Mouse (Mus musculus) heart, adult 18-20 months (tissue): ENCODE measurements around the gene Tefm. TPM values are rescaled to one million over a fixed set of nuclear protein-coding genes. Genes with fewer than 3 reads are reported as not detected.
"Not testable (repeated sequence)": the region's sequence is repeated elsewhere in the genome, so short reads cannot be mapped to it uniquely, and the experiment has no call there.

ENCODE experiments used
- DNase-seq, 2 experiments: peaks; one replicate each; pipeline ENCODE4 v3.0.0; 2021 to 2022; ENCODE audit warnings: mixed read lengths in 1 of 2
- total RNA-seq, 2 experiments: library from RNA; stranded (reverse); gene quantifications; 2 replicates each; pipeline ENCODE4 v1.2.3; 2021

Tefm gene
- total RNA-seq, 2 experiments from 2014 or later: 28.8 to 29.8 TPM

- DNase-seq: no peak
Measured at GRCm38 (mm10) chr11:80159018-80159417, 17.0 kb upstream of the Tefm start.

GRCm38 (mm10) chr11:80156841-80157240 is 14.9 kb upstream of the Tefm start:
- no peak for DNase-seq

GRCm38 (mm10) chr11:80155961-80156360 is 14.0 kb upstream of the Tefm start:
- DNase-seq: no peak

GRCm38 (mm10) chr11:80155541-80155940 is 13.6 kb upstream of the Tefm start:
- no peak for DNase-seq

- DNase-seq: no peak
Measured at GRCm38 (mm10) chr11:80154501-80154900, 12.5 kb upstream of the Tefm start.

- DNase-seq: peak; percentile 96 to 97
Measured at GRCm38 (mm10) chr11:80153857-80154495, 12.0 kb upstream of the Tefm start, which contains the start of gene Adap2. Gene Adap2, plus strand, starts transcription at chr11:80154105.

- no peak for DNase-seq
Measured at GRCm38 (mm10) chr11:80152376-80152775, 10.4 kb upstream of the Tefm start.

- no peak for DNase-seq
Measured at GRCm38 (mm10) chr11:80151541-80151940, 9.6 kb upstream of the Tefm start.

- DNase-seq: no peak
Measured at GRCm38 (mm10) chr11:80150566-80150965, 8.6 kb upstream of the Tefm start.

GRCm38 (mm10) chr11:80149412-80150023 is 7.5 kb upstream of the Tefm start:
- no peak for DNase-seq

GRCm38 (mm10) chr11:80148974-80149373 is 7.0 kb upstream of the Tefm start:
- DNase-seq: not testable (repeated sequence)

- peak; percentile 74 to 92 for DNase-seq
Measured at GRCm38 (mm10) chr11:80148313-80148712, 6.3 kb upstream of the Tefm start.

GRCm38 (mm10) chr11:80147748-80148147 is 5.8 kb upstream of the Tefm start:
- peak; percentile 40 to 61 for DNase-seq

- DNase-seq: peak; percentile 19 to 40
Measured at GRCm38 (mm10) chr11:80145787-80146275, 3.9 kb upstream of the Tefm start.

- no peak for DNase-seq
Measured at GRCm38 (mm10) chr11:80142872-80143271, 897 bp upstream of the Tefm start.

- no peak for DNase-seq
Measured at GRCm38 (mm10) chr11:80137773-80138172, 4.2 kb downstream of the Tefm start.

GRCm38 (mm10) chr11:80136786-80137185 is 5.2 kb downstream of the Tefm start:
- DNase-seq: no peak

GRCm38 (mm10) chr11:80135954-80136683 is 5.9 kb downstream of the Tefm start:
- DNase-seq: no peak

- DNase-seq: no peak
Measured at GRCm38 (mm10) chr11:80134744-80135143, 7.2 kb downstream of the Tefm start.

- DNase-seq: no peak
Measured at GRCm38 (mm10) chr11:80132050-80132449, 9.9 kb downstream of the Tefm start.

- DNase-seq: no peak
Measured at GRCm38 (mm10) chr11:80116411-80116810, 25.6 kb downstream of the Tefm start.

- no peak for DNase-seq
Measured at GRCm38 (mm10) chr11:80104407-80104806, 37.6 kb downstream of the Tefm start.

GRCm38 (mm10) chr11:80101298-80101697 is 40.7 kb downstream of the Tefm start:
- no peak for DNase-seq
